Mouse (Mus musculus) neural tube, embryonic 11.5 days (tissue): ENCODE measurements around the gene Chchd10. TPM values are rescaled to one million over a fixed set of nuclear protein-coding genes. Genes with fewer than 3 reads are reported as not detected.

Experiments
- ATAC-seq: fragments of 200-750 bp; cut with Nextera tagmentation; 2 replicates; pipeline ENCODE4 v1.8.0; 2017; ENCODE audit warnings: moderate number of reproducible peaks, mild to moderate bottlenecking, moderate TSS enrichment, moderate library complexity; ENCODE audit not compliant: insufficient read depth, low FRiP score, low TSS enrichment
- DNase-seq: peaks from one replicate; pipeline ENCODE4 v3.0.0-alpha.2; 2015; ENCODE audit warnings: low spot score
- H3K27ac ChIP-seq: fragments of 300-500 bp; sonication (generic); 2 replicates; pipeline ENCODE4 v1.5.1; 2014; ENCODE audit warnings: low read depth, mild to moderate bottlenecking, low read length
- H3K27me3 ChIP-seq: fragments of 300-500 bp; sonication (generic); 2 replicates; pipeline ENCODE4 v1.6.1; 2014; ENCODE audit warnings: mild to moderate bottlenecking, low read length, mixed read lengths; ENCODE audit not compliant: control insufficient read depth, insufficient read depth
- H3K36me3 ChIP-seq: fragments of 300-500 bp; sonication (generic); 2 replicates; pipeline ENCODE4 v1.6.1; 2014; ENCODE audit warnings: mild to moderate bottlenecking, low read length, moderate library complexity, mixed read lengths; ENCODE audit not compliant: control insufficient read depth, insufficient read depth
- H3K4me1 ChIP-seq: fragments of 300-500 bp; sonication (generic); 2 replicates; pipeline ENCODE4 v1.6.1; 2014; ENCODE audit warnings: low read length, mixed read lengths; ENCODE audit not compliant: control insufficient read depth, insufficient read depth
- H3K4me2 ChIP-seq: fragments of 300-500 bp; sonication (generic); 2 replicates; pipeline ENCODE4 v1.6.1; 2014; ENCODE audit warnings: low read depth, mild to moderate bottlenecking, moderate library complexity
- H3K4me3 ChIP-seq: fragments of 300-500 bp; sonication (generic); 2 replicates; pipeline ENCODE4 v1.5.1; 2014; ENCODE audit warnings: low read depth, low read length
- H3K9ac ChIP-seq: fragments of 300-500 bp; sonication (generic); 2 replicates; pipeline ENCODE4 v1.6.1; 2014; ENCODE audit warnings: mild to moderate bottlenecking, low read length
- H3K9me3 ChIP-seq: fragments of 300-500 bp; sonication (generic); 2 replicates; pipeline ENCODE4 v1.6.1; 2016; ENCODE audit warnings: low read length; ENCODE audit not compliant: control insufficient read depth
- WGBS: fragments of 180-500 bp; shearing (Covaris S2); extraction: QIAGEN DNeasy Blood & Tissue Kit; methylation state at CpG from one replicate; pipeline ENCODE4 v1.1.7; 2014; 5-methylcytosine and 5-hydroxymethylcytosine counted together
- polyA plus RNA-seq: library from polyadenylated mRNA; unstranded; fragments of >200 nt; fragmentation: Nextera tagmentation; extraction: Ambion mirVana; gene quantifications from 2 replicates; pipeline ENCODE4 v1.2.1, GENCODE M21; 2014

Chchd10 gene
- polyA plus RNA-seq, 1 experiment from 2014 or later: 11.7 TPM

DNA sequence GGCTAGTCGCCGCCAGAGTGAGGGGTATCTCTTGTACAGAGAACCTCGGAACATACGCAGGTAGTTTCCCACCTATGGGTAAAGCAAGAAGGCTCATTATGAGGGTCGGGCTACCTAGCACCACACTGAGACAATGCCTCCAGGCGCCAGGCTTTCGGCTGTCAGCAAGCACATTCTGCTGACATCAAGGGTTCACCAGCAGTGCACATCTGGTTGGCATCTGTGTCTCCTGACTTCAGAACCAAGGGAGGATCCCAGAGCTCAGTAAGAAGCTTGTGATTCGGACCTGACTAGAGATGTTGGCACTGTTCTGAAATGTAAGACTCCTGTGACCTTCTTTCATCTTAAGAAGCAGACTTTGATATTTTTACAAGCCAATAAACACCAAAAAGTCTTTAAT, 16.1 kb upstream of the Chchd10 start:
- Histone ChIP-seq H3K4me2 (no peak overlapping the region), H3K9me3 (no peaks in the 10 kb centered on the region), H3K4me3 (no peak overlapping the region), H3K27me3 (no peaks in the 10 kb centered on the region), H3K27ac (no peak overlapping the region), H3K9ac (no peak overlapping the region), H3K36me3 (peaks cover 6% of the 10 kb centered on the region), H3K4me1 (peaks cover 11% of the 10 kb centered on the region)
- WGBS: 69% methylated on average over 8 of the region's 8 CpGs
- ATAC-seq (no peak), DNase-seq (no peak)

DNA sequence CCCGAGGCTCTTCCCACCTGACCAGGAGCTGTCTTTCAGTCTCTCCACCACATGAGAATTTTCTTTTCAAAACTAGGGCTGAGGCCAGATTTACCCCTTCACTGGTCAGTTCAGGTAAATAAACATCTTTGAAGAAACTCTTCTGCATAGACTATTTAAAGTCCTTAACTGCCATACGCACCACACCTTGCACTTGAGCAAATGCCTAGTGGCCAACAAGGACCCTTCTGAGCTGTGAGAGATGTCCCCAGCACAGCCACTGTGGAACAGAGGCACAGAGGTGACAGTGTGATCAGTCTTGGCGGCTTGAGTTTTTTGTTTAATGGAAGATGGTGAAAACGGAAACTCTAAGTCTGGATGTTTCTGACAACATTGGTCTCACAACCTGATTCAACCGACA, 13.9 kb upstream of the Chchd10 start:
- H3K27ac ChIP-seq: no peak overlapping the region
- H3K4me2 ChIP-seq: no peak overlapping the region
- 88% methylated on average over 5 of the region's 5 CpGs for WGBS

DNA sequence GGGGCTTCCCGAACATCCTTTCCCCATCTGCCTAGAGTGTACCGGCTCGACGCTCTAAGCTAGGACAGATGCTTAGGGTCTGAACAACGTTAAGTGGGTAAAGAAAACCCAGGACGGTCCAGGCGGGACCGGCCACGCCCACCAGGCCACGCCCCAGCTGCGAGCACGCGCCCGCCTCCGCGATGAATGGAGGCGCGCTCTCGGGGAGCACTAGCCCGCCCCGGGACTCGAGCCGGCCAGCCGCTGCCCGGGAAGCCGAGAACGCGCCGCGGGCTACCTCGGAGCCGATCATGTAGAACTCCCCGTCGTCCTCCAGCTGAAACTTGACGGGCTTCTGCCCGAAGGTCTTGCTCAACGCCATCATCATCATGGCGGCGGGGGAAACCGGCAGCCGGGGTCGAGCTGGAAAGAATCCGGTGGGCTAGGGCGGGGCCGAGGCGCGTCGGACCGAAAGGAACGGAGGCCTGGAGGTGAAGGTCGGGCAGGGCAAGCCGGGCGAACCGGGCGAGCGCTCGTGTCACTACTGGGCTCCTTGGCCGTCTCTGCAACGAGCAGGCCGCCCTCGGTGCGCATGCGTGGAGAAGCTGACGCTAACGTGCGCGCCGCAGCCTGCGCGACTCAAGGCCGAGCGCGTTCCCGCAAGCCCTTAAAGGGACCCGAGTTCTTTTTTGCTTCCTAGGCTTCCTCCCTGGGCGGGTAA, 11.8 kb upstream of the Chchd10 start, which contains the start of gene Smarcb1:
TSS of gene Smarcb1 (minus strand) at position 592 of the 700 bp plus-strand sequence.
- peaks cover 18% of the 10 kb centered on the region for H3K4me1 ChIP-seq
- H3K27ac ChIP-seq: peak within 1 kb of the TSS; percentile 92
- no peaks in the 10 kb centered on the region for H3K36me3 ChIP-seq
- H3K9me3 ChIP-seq: no peaks in the 10 kb centered on the region
- under 1% methylated on average over 76 of the region's 76 CpGs for WGBS
- DNase-seq (peak; percentile 97), ATAC-seq (peak; percentile 84)
- H3K27me3 ChIP-seq: no peaks in the 10 kb centered on the region
- H3K4me3 ChIP-seq: peak within 1 kb of the TSS; percentile 85
- peak within 1 kb of the TSS; percentile 96 for H3K9ac ChIP-seq
- peak within 1 kb of the TSS; percentile 79 for H3K4me2 ChIP-seq

More for the DNA sequence above, 13.9 kb upstream of the Chchd10 start:
- no peaks in the 10 kb centered on the region for H3K9me3 ChIP-seq
- no peak for DNase-seq
- H3K4me3 ChIP-seq: no peak overlapping the region
- H3K27me3 ChIP-seq: no peaks in the 10 kb centered on the region
- no peak overlapping the region for H3K9ac ChIP-seq
- ATAC-seq: no peak
- H3K4me1 ChIP-seq: peaks cover 18% of the 10 kb centered on the region
- peaks cover 4% of the 10 kb centered on the region; the same call in 1 of the 2 replicates for H3K36me3 ChIP-seq

DNA sequence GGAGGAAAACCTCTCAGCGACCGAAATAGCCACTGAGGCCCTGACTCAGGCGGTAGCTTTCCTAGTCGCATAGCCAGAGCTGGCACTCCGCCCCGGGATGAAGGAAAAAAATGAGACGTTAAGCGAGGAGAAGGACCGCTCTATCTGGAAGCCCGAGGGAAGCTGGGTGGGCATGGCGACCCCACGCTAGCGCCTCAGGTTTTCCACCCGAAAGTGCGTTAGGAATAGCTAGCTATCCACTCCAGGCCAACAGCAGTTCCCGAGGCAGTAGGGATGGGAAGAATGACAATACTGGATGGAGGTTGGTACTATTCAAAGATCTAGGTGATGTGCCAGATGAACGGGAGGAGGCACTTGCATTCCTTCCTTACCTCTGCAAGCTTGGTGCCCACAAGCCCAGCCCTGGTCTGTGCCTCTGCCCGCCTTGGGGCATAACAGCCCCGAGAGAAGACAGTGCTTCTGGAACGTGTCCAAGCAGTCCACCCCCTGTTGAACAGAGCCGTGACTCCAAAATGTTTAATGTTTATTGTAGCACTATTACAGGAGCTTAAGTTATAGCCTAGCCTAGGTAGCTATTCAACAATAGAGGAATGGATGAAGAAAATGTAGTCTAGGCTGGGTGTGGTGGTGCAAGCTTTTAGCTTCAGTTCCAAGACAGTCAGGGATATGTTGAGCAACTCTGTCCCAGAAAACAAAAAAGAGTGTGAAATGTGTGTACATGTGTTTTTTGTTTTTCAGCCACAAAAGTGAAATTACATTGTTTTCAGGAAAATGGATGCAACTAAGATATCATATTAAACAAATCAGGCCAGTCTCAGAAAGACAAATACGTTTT, 11.0 kb upstream of the Chchd10 start:
- no peaks in the 10 kb centered on the region for H3K27me3 ChIP-seq
- H3K27ac ChIP-seq: peak overlapping the region; percentile 92
- peak overlapping the region; percentile 96 for H3K9ac ChIP-seq
- H3K9me3 ChIP-seq: no peaks in the 10 kb centered on the region
- peak; percentile 24; the same call in 1 of the 2 replicates for ATAC-seq
- 5% methylated on average over 22 of the region's 22 CpGs for WGBS
- peaks cover 18% of the 10 kb centered on the region for H3K4me1 ChIP-seq
- peak overlapping the region; percentile 85 for H3K4me3 ChIP-seq
- H3K4me2 ChIP-seq: peak overlapping the region; percentile 79
- no peaks in the 10 kb centered on the region for H3K36me3 ChIP-seq
- DNase-seq: no peak

DNA sequence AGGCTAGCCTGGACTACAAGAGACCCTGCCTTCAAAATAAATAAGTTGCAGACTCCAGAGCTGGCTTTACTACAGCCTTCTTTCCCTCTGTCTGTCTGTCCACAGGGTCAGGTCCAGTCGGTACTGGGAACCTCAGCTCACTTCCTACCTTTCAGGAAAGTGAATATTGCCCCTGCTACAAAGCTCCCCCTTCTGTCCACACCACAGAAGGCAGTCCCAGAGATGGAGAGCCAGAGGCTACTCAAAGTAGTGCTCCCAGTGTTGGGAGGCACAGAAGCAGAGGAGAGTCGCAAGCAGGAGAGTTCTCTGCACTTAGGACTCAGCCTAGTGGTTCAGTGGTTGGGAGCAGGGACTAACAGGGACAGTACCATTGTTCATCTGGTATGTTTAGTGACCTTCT, 8.6 kb upstream of the Chchd10 start:
- no peaks in the 10 kb centered on the region for H3K27me3 ChIP-seq
- H3K36me3 ChIP-seq: no peaks in the 10 kb centered on the region
- DNase-seq (no peak), ATAC-seq (no peak)
- 65% methylated on average over 2 of the region's 2 CpGs for WGBS
- peaks cover 11% of the 10 kb centered on the region for H3K4me1 ChIP-seq
- no peak overlapping the region for H3K4me2 ChIP-seq
- H3K27ac ChIP-seq: no peak overlapping the region
- no peak overlapping the region for H3K9ac ChIP-seq
- no peaks in the 10 kb centered on the region for H3K9me3 ChIP-seq
- H3K4me3 ChIP-seq: no peak overlapping the region

DNA sequence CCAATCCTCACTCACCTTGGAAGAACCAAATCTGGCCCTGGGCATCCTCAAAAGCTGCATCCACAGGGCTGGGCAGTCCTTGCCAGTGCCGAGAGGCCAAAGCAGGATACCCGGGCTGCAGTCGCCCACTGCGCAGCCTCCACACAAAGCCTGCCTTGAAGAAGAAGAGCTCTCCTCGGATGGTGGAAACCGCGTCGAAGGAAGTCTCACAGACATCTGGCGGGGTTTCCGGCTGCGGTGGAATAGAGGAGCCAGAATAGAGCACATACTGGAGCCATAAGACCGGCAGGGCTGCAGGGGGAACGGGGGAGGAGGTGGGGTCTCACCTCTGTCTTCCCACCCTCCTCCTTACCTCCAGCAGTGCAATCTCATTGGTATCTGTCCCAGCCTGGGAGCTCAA, 6.5 kb upstream of the Chchd10 start:
- Histone ChIP-seq H3K4me2 (no peak overlapping the region), H3K36me3 (no peaks in the 10 kb centered on the region), H3K4me1 (peaks cover 8% of the 10 kb centered on the region), H3K4me3 (no peak overlapping the region), H3K9me3 (no peaks in the 10 kb centered on the region), H3K27me3 (peaks cover 3% of the 10 kb centered on the region), H3K27ac (no peak overlapping the region), H3K9ac (no peak overlapping the region)
- ATAC-seq (no peak), DNase-seq (no peak)
- WGBS: 74% methylated on average over 13 of the region's 13 CpGs

DNA sequence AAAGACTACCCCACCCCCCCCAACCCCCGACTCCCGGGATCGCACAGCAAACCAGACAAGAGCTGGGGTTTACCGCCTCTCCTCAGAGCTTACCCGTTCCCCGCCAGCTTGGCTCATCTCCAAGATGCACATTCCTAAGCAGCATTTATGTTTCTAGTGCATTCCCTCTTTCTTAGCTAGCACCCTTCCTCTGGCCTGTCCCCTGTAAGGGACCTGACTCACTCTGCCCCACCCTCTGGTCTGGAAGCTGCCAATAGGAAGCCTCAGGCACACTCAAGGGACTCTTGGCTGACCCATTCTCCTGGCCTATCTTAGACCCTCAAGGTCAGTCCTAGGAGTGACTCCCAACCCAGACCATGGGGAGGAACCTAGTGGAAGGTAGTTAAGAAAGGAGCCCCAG, 2.6 kb upstream of the Chchd10 start:
- WGBS: 45% methylated on average over 6 of the region's 6 CpGs
- no peak for DNase-seq
- H3K27me3 ChIP-seq: peaks cover 9% of the 10 kb centered on the region

DNA sequence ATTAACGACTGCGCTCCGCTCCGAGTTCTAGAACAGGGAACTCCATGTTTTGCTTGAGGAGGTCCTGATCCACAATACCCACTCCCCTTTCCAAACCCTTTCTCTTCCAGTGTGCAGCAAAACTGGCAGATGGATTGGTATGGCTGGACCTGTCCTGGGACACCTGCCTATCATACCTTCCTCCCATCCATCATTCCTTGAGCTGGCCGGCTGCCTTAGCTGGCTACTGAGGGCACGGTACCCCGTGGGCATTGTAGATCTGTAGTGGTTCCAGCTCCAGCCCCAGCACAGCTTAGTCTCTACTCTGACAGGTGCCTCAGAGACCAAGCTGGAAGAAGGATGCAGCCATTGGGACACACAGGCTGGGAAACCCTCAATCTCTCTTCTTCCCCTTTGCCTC, 1.6 kb upstream of the Chchd10 start:
- DNase-seq (no peak), ATAC-seq (no peak)
- Histone ChIP-seq H3K36me3 (no peaks in the 10 kb centered on the region), H3K4me3 (peak overlapping the region; percentile 45; the same call in 1 of the 2 replicates), H3K27me3 (peaks cover 16% of the 10 kb centered on the region), H3K9me3 (no peaks in the 10 kb centered on the region), H3K27ac (no peak overlapping the region), H3K9ac (peak overlapping the region; percentile 79), H3K4me1 (peaks cover 17% of the 10 kb centered on the region), H3K4me2 (peak overlapping the region; percentile 89)
- 22% methylated on average over 7 of the region's 7 CpGs for WGBS

More for the DNA sequence above, 2.6 kb upstream of the Chchd10 start:
- no peak overlapping the region for H3K27ac ChIP-seq
- H3K9me3 ChIP-seq: no peaks in the 10 kb centered on the region
- peaks cover 13% of the 10 kb centered on the region for H3K4me1 ChIP-seq
- H3K36me3 ChIP-seq: no peaks in the 10 kb centered on the region
- H3K9ac ChIP-seq: no peak overlapping the region
- no peak overlapping the region for H3K4me3 ChIP-seq
- ATAC-seq: no peak
- no peak overlapping the region for H3K4me2 ChIP-seq
